Mouse (Mus musculus): Measurements from ENCODE around the gene Epha8. TPM values are rescaled to one million over a fixed set of nuclear protein-coding genes. Genes with fewer than 3 reads are reported as not detected.

Gene Epha8
- 0.15 and 0.17 TPM in 2 replicates for polyA plus RNA-seq (2012; rRNA removed)

DNA sequence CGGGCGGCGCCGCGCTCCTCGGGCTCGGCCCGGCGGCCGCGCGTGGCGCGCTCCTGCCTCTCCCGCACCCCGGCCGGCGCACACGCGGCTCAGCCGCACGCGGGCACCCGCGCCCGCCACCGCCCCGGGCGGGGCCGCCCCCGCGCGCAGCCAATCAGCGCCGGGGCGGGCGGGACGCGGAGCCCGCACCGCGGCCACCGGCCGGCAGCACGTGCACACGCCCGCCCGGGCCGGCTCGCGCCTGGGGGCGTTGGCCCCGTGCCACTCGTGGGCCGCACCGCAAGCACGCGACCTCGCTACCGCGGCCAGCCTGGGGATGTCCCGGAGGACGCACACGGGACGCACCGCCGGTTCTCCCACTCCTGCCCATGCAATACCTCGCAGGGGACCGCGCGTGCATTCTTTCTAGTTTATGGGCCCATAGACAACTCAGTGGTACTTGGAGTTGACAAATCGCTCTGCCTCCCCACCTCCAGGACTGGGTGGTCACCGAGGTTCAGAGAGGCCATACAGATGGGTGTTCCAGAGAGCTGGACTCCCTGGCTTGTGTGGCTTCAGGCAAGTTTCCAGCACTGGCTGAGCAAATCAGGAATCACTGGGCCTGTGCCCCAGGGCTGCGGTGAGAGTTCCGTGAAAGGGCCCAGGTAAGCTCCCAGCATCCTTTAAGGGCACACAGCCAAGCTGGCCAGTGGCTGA lies at the start of gene Epha8:
Epha8 (minus strand) TSS at position 66 of the 696 bp plus-strand sequence.
- 2% methylated on average over 66 of the region's 75 CpGs for WGBS
- no peak for DNase-seq (ENCODE audit: low read depth, low spot score)

DNA sequence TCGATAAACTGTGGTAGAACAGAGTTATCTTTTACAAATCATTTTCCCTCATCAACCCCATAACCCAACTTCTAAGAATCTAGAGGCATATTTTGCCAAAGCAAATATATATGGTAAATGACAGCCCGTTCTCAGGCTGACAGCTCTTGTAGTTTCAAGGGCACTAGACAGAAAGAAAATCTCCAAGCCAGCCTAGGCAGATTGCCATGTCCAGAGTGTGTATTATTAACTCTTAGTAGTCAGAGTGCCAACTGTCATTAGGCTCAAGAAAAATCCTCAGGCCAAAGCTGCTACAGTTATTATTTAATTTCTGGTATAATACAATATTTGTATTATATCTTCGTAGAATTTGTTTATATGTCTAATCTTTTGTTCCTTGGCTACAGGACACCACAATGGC lies 45.2 kb upstream of the Epha8 start:
- WGBS: 77% methylated on average over 3 of the region's 3 CpGs
- no peak for DNase-seq (ENCODE audit: low read depth, low spot score)

GRCm38 (mm10) chr4:137001020-137001419 lies 44.4 kb upstream of the Epha8 start:
- DNase-seq (ENCODE audit: low read depth, low spot score): no peak
- WGBS: 96% methylated on average over 7 of the region's 7 CpGs

- 60% methylated on average over 7 of the region's 7 CpGs for WGBS
- DNase-seq (ENCODE audit: low read depth, low spot score): no peak
Observed at GRCm38 (mm10) chr4:136998371-136998770, 41.8 kb upstream of the Epha8 start.

DNA sequence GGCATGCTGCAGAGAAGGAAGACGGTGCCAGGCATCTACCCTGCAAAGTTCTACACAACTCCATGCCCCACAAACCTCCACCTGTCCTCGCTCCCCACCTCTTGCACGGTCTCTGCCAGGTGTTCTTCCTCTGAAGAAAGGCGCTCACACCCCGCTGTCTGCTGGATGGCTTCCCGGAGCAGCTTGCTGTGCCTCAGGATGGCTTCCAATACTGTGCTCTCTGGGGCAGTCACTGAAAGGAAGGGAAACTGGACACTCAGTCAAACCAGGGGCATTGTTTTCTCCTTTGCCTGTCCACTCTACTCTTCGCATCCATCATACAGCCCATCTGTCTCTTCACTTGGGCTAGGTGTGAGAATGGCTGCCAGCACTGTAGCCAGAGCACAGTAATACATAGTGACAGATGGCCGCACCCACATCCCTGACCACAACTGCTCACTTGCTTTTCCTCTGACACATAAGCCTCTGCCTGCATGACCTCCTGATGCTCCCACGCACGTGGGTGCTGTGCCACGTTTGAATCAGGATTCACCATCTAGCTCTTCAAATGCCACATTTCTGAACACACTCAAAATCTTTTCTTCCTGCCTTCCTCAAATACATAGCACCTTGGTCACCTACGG lies 41.2 kb upstream of the Epha8 start:
- no peak for DNase-seq (ENCODE audit: low read depth, low spot score)
- 90% methylated on average over 12 of the region's 12 CpGs for WGBS

DNA sequence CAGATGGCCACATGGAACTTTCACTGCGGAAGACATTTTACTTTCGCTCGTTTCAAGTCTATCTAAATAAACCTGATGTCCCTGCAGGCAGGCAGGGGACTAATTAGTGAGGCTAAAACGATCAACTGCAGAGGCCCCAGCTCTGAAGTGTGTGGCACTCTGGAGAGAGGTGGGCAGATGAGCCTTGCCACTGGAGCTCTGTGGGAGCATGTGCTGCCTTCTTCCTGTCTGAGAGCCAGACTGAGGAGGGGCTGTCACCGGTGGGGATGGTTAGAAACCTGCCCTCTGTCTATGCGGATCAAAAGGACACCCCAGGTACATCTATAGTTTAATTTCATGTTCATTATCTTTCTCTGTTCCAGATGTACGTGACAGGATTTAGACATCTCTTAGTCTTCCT lies 40.3 kb upstream of the Epha8 start:
- no peak for DNase-seq (ENCODE audit: low read depth, low spot score)
- 84% methylated on average over 7 of the region's 7 CpGs for WGBS

DNA sequence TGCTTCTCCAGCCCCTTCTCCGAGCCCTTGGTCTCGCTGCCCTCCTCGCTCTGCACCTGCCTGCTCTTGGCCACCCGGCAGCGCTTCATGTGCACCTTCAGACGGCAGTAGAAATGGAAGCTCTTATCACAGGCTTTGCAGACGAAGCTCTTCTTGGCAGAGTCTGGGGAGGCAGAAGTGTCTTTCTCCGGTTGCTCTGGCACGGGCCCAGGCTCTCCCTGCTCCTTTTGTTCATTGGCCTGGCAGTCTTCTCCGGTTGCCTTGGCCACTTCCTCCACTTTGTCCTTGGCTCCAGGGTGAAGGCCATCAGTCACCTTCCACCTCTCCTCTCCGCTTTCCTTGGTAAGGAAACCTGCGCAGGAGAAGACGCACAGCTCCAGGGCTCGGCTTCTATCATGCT lies 38.7 kb upstream of the Epha8 start:
- WGBS: 87% methylated on average over 14 of the region's 14 CpGs
- no peak for DNase-seq (ENCODE audit: low read depth, low spot score)

DNA sequence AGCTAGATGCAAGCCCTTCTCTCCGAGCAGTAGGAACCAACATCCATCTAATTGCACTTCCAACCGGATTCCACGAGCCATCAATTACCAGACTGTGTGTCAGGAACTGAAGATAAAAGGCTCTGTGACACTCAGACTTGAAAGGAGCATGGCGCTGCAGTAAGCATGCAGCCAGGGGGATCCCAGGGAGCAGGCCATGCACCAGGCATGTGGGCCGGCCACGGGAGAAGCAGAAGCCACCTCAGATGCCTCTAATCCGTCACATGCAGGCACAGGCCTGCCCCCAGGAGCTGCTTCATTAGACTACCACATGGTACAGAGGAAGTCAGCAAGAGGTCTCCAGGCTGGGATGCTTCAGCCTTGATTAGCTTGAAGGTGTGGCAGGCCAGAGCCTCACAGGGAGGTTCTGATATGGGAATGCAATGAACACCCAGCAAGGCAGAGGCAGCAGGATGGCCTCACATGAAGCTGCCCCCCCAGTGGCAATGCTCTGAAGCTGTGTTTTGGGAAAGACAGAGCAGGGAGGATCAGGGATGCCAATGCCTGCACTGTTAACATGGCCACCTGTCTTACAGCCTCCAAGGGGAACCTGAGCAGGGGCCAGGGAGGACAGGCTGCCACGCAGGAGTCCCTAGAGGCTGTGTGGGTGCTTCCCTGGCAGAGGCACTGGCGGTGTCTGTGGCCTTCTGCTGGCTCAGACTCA lies 25.5 kb upstream of the Epha8 start:
- no peak for DNase-seq (ENCODE audit: low read depth, low spot score)
- WGBS: 84% methylated on average over 9 of the region's 9 CpGs

DNA sequence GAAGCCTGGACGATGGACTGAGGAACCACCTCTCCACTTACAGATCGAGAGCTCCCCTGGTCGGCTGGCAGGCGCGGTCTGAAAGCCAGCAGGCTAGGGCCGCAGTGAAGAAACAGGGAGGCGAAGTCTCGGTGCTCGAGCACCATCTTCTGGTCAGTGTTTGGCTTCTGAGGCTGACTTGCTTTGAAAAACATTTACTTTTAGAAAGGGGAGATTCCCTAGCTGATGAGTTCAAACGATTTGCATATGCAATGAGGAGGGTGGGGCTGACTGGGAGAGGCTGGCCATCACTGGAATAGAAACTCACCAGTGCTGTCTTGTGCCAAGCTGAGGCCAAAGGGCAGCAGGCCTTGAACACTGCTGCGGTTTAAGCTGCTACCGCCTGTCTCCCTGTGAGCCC lies 24.7 kb upstream of the Epha8 start:
- peak; percentile 22 for DNase-seq (ENCODE audit: low read depth, low spot score)
- WGBS: 16% methylated on average over 12 of the region's 12 CpGs

GRCm38 (mm10) chr4:136980921-136981320 lies 24.3 kb upstream of the Epha8 start:
- 71% methylated on average over 4 of the region's 4 CpGs for WGBS
- DNase-seq (ENCODE audit: low read depth, low spot score): no peak

GRCm38 (mm10) chr4:136977244-136977643 lies 20.6 kb upstream of the Epha8 start:
- WGBS: 28% methylated on average over 8 of the region's 8 CpGs
- no peak for DNase-seq (ENCODE audit: low read depth, low spot score)

DNA sequence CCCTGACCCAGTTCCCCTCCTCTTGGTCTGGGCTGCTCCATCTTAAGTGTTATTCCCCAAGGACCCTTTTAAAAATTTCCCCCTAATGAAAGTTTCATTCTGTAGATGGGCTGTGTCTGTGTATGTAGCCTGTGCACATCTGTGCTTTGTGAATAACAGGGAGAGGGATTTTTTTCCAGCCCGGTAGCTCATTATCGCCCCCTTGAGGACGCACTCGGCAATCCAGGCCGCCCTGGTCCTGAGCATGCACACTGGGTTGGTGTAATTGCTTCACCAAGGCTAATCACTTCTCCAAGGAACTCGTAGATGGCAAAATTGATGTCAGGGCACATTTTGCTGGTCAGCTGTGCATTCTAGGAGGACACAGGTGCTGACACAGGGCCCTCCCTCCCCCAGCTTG lies 14.3 kb upstream of the Epha8 start:
- 5% methylated on average over 6 of the region's 6 CpGs for WGBS
- DNase-seq (ENCODE audit: low read depth, low spot score): no peak

- DNase-seq (ENCODE audit: low read depth, low spot score): no peak
- WGBS: 48% methylated on average over 16 of the region's 16 CpGs
Observed at GRCm38 (mm10) chr4:136969503-136970276, 13.1 kb upstream of the Epha8 start.

DNA sequence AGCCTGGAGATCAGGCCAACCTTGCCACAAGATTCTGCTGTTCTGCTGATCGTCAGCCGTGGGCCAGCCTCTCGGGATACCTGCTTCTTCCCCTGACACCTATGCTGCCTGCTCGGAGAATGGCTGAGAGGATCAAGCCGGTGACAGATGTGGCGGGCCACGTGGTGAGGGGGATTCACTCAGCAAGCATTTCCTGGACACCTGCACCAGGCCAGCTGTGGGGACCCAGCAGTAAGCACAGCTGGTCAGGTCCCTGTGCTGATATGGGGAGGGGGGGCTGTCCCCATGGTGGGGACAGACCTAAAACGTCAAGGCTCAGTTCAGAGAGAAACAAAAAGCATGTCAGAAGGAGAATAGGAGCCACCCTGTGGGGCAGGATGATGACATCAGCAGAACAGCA lies 12.5 kb upstream of the Epha8 start:
- 44% methylated on average over 8 of the region's 8 CpGs for WGBS
- DNase-seq (ENCODE audit: low read depth, low spot score): no peak

- WGBS: 31% methylated on average over 9 of the region's 9 CpGs
- no peak for DNase-seq (ENCODE audit: low read depth, low spot score)
Observed at GRCm38 (mm10) chr4:136967511-136967910, 10.9 kb upstream of the Epha8 start.

DNA sequence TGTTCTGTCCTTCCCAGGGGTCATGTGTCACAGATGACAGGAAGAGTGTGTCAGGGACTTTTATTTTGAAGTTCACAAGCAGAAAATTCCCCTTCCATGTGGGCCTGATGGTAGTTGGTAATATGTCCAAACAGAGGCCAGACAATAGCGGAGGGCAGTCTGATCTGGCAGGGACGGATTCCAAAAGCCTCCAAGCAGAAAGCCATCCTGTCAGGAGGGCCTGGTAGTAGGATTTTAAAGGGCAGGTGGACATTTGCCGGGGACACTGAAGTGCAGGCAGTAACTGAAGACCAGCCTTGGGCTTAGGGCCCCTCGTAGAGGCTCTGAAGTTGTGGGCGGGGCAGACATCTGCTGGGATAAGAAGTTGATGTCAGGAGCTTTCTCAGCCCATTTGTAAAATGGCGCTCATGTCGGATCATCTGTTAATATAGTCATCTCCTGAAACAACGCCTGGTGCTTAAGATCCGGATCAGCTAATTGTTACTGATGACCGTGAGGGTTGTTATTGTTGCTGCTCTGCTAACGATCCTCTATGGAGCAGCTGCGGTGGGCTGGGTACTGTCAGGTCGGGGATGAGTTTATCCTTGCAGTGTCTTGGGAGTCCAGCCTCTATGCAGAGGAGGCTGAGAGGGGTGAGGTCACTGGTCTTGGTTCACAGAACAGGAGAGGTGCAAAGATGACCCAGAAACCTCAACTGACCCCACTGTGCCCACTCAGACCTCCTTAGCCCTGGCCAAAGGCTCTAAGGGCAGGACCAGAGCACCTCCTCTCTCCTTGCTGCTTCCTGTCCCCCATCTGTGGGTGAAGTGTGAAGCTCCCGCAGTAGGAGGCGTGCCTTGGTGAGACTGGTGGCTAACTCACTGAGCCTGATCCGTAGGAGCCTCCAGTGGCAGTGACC lies 10.1 kb upstream of the Epha8 start:
- 38% methylated on average over 16 of the region's 16 CpGs for WGBS
- DNase-seq (ENCODE audit: low read depth, low spot score): no peak

GRCm38 (mm10) chr4:136964990-136965421 lies 8.4 kb upstream of the Epha8 start:
- 21% methylated on average over 15 of the region's 15 CpGs for WGBS
- no peak for DNase-seq (ENCODE audit: low read depth, low spot score)

DNA sequence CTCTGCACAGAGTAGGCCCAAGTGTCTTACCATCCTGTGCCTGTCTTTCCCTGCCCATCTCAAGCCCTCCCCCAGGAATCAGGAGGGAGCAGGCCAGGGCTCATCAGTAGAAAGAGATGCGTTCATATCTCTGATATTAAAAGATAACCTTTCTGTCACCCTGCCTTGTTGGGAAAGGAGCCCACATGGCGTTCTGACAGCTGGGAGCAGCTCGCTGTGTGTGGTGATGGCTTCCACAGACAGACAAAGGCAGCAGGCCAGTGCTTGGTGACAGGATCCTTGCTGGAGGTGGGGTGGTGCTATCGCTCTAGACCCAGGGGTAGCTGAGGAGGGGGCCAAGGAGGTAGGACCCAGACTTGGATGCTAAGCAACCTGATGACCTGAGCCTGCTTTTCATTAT lies 5.8 kb upstream of the Epha8 start:
- no peak for DNase-seq (ENCODE audit: low read depth, low spot score)
- 80% methylated on average over 4 of the region's 4 CpGs for WGBS

DNA sequence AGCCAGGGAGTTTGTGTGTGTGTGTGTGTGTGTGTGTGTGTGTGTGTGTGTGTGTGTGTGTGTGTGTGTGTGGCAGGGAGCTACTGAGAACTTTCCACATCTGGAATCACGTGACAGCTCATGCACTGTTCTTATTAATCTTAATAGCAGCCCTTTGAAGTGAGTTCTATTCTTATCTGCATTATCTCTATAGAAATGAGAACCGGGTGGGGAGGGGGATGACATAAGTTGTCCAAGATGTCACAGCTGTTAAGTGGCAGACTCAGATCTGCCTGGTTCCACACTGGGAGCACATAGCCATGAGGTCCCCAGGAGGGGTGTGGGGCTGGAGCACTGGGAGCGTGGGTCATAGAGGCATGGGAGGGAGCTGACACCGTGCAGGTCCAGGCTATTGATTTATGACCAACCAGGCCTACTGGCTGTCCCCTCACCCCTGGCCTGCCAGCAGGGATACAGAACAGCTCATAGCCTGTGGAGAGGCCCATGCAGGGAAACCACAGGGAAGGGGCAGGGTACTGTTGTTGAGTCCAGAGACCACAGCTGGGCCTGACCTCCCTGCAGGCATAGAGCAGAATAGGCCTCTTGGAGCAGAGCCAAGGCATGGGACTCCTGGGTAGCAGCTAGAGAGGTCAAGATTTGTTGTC lies 5.1 kb upstream of the Epha8 start:
- DNase-seq (ENCODE audit: low read depth, low spot score): no peak
- WGBS: 34% methylated on average over 4 of the region's 4 CpGs
